Mouse (Mus musculus) neural tube, embryonic 11.5 days (tissue): ENCODE measurements around the gene Tango2. TPM values are rescaled to one million over a fixed set of nuclear protein-coding genes. Genes with fewer than 3 reads are reported as not detected.

Experiments used
- ATAC-seq: fragments of 200-750 bp; cut with Nextera tagmentation; 2 replicates; pipeline ENCODE4 v1.8.0; 2017; ENCODE audit warnings: moderate number of reproducible peaks, mild to moderate bottlenecking, moderate TSS enrichment, moderate library complexity; ENCODE audit not compliant: insufficient read depth, low FRiP score, low TSS enrichment
- DNase-seq: peaks from one replicate; pipeline ENCODE4 v3.0.0-alpha.2; 2015; ENCODE audit warnings: low spot score
- H3K27ac ChIP-seq: fragments of 300-500 bp; sonication (generic); 2 replicates; pipeline ENCODE4 v1.5.1; 2014; ENCODE audit warnings: low read depth, mild to moderate bottlenecking, low read length
- H3K27me3 ChIP-seq: fragments of 300-500 bp; sonication (generic); 2 replicates; pipeline ENCODE4 v1.6.1; 2014; ENCODE audit warnings: mild to moderate bottlenecking, low read length, mixed read lengths; ENCODE audit not compliant: control insufficient read depth, insufficient read depth
- H3K36me3 ChIP-seq: fragments of 300-500 bp; sonication (generic); 2 replicates; pipeline ENCODE4 v1.6.1; 2014; ENCODE audit warnings: mild to moderate bottlenecking, low read length, moderate library complexity, mixed read lengths; ENCODE audit not compliant: control insufficient read depth, insufficient read depth
- H3K4me1 ChIP-seq: fragments of 300-500 bp; sonication (generic); 2 replicates; pipeline ENCODE4 v1.6.1; 2014; ENCODE audit warnings: low read length, mixed read lengths; ENCODE audit not compliant: control insufficient read depth, insufficient read depth
- H3K4me2 ChIP-seq: fragments of 300-500 bp; sonication (generic); 2 replicates; pipeline ENCODE4 v1.6.1; 2014; ENCODE audit warnings: low read depth, mild to moderate bottlenecking, moderate library complexity
- H3K4me3 ChIP-seq: fragments of 300-500 bp; sonication (generic); 2 replicates; pipeline ENCODE4 v1.5.1; 2014; ENCODE audit warnings: low read depth, low read length
- H3K9ac ChIP-seq: fragments of 300-500 bp; sonication (generic); 2 replicates; pipeline ENCODE4 v1.6.1; 2014; ENCODE audit warnings: mild to moderate bottlenecking, low read length
- H3K9me3 ChIP-seq: fragments of 300-500 bp; sonication (generic); 2 replicates; pipeline ENCODE4 v1.6.1; 2016; ENCODE audit warnings: low read length; ENCODE audit not compliant: control insufficient read depth
- WGBS: fragments of 180-500 bp; shearing (Covaris S2); extraction: QIAGEN DNeasy Blood & Tissue Kit; methylation state at CpG from one replicate; pipeline ENCODE4 v1.1.7; 2014; 5-methylcytosine and 5-hydroxymethylcytosine counted together
- polyA plus RNA-seq: library from polyadenylated mRNA; unstranded; fragments of >200 nt; fragmentation: Nextera tagmentation; extraction: Ambion mirVana; gene quantifications from 2 replicates; pipeline ENCODE4 v1.2.1, GENCODE M21; 2014

Tango2 gene
- polyA plus RNA-seq, 1 experiment from 2014 or later: 49.8 TPM

DNA sequence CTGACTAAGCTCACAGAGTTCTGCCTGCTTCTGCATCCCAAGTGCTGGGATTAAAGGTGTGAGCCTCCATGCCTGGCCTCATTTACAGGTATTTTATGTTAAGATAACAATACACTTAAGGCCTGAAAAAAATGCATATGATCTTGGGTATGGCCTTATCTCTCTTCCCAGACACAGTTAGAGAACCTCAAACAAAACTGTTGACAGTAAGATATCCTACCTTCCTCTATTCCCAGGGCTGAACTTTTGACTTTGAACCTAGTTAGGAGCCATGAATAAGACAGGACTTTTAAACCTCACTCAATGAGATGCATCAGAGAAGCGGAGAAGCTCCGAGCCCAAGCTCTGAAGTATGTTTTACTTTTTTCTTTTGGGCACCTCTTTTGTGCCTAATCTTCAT, 5.8 kb downstream of the Tango2 start:
- no peaks in the 10 kb centered on the region for H3K9me3 ChIP-seq
- DNase-seq (no peak), ATAC-seq (no peak)
- H3K27me3 ChIP-seq: no peaks in the 10 kb centered on the region
- 89% methylated on average over 2 of the region's 2 CpGs for WGBS
- H3K36me3 ChIP-seq: no peaks in the 10 kb centered on the region
- no peak overlapping the region for H3K9ac ChIP-seq
- H3K4me2 ChIP-seq: no peak overlapping the region
- H3K27ac ChIP-seq: no peak overlapping the region
- H3K4me1 ChIP-seq: peaks cover 11% of the 10 kb centered on the region; the same call in 1 of the 2 replicates
- H3K4me3 ChIP-seq: no peak overlapping the region

DNA sequence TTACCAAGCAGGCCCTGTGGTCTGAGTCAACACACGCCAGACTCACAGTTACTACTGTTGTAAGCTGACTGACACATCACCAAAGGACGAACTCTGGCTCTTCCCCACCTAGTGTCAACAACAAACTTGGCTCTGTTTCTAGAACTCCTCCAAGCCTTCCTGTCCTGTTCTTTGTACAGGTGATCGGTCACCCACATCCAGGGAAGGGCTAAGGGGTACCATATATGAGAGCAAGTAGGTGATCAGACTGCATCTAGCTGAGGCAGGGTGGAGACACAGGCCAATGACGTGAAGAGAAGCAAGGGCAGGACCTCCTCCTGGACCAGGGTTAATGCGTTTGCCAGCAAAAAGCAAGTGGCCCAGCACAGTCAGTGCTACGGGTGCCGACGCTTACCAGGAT, 6.3 kb downstream of the Tango2 start:
- Histone ChIP-seq H3K27ac (no peak overlapping the region), H3K4me1 (peaks cover 11% of the 10 kb centered on the region; the same call in 1 of the 2 replicates), H3K9ac (no peak overlapping the region), H3K36me3 (no peaks in the 10 kb centered on the region), H3K4me3 (no peak overlapping the region), H3K9me3 (no peaks in the 10 kb centered on the region), H3K4me2 (no peak overlapping the region), H3K27me3 (no peaks in the 10 kb centered on the region)
- 88% methylated on average over 8 of the region's 8 CpGs for WGBS
- ATAC-seq (no peak), DNase-seq (no peak)

DNA sequence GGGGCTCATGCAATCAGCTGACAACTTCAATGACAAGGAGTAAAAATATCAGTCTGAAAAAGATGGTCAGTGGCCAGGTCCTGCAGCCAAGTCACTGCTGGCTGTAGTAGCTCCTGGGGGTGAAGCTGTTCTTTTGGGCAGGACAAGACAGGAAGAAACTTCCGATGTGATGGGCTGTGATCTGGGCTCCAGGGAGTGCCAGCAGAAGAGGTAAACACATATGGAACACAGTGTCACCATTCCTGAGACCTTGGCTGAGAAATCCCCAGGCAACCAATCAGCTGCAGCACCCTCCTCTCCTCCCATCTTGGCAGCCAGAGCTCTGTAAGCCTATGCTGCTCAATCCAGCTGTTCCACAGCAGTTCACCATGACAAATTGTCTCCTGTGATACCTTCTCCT, 8.0 kb downstream of the Tango2 start:
- Histone ChIP-seq H3K36me3 (no peaks in the 10 kb centered on the region), H3K4me1 (peaks cover 11% of the 10 kb centered on the region; the same call in 1 of the 2 replicates), H3K4me3 (no peak overlapping the region), H3K27ac (no peak overlapping the region), H3K4me2 (no peak overlapping the region), H3K9ac (no peak overlapping the region), H3K9me3 (no peaks in the 10 kb centered on the region), H3K27me3 (no peaks in the 10 kb centered on the region)
- WGBS: 40% methylated on average over 1 of the region's 1 CpGs
- DNase-seq (no peak), ATAC-seq (no peak)

DNA sequence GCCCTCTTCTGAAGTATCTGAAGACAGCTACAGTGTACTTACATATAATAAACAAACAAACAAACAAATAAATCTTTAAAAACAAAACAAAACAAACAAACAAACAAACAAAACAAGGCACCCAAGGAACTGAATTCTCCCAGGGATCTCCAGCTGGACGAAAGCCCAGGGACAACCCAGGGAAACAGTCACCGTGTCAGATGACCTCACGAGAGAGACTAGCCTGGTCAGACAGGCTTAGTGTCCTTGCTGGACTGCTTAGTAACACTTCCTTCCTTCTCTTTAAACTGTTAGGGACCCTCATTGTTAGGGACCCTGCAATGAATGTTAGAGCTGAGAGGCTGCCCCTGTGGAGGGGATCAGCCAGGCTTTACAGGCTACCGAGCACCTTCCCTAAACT, 10.6 kb downstream of the Tango2 start:
- Histone ChIP-seq H3K9me3 (no peaks in the 10 kb centered on the region), H3K4me1 (no peaks in the 10 kb centered on the region; the same call in 1 of the 2 replicates), H3K4me2 (no peak overlapping the region), H3K9ac (no peak overlapping the region), H3K36me3 (no peaks in the 10 kb centered on the region), H3K4me3 (no peak overlapping the region), H3K27me3 (no peaks in the 10 kb centered on the region), H3K27ac (no peak overlapping the region)
- WGBS: 92% methylated on average over 4 of the region's 4 CpGs
- no peak for ATAC-seq
- DNase-seq: no peak

DNA sequence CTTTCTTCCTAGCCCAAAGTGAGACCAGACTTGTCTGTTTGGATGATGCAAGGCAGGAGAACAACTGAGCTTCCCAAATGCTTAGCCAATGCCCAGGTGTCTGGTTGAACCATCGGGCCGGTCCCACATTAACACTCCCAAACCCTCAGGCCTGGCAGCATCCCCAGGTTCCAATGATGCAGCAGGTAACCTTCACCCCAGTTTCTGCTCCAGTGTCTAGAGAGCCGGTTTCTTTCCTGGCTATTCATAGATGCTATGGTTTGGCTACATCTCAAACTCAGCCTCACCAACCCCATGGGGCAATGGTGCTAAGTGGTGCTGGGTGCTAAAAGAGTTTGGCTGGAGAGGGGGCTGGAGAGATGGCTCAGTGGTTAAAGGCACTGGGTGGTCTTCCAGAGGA, 11.9 kb downstream of the Tango2 start:
- DNase-seq: no peak
- WGBS: 90% methylated on average over 3 of the region's 3 CpGs
- H3K36me3 ChIP-seq: no peaks in the 10 kb centered on the region

DNA sequence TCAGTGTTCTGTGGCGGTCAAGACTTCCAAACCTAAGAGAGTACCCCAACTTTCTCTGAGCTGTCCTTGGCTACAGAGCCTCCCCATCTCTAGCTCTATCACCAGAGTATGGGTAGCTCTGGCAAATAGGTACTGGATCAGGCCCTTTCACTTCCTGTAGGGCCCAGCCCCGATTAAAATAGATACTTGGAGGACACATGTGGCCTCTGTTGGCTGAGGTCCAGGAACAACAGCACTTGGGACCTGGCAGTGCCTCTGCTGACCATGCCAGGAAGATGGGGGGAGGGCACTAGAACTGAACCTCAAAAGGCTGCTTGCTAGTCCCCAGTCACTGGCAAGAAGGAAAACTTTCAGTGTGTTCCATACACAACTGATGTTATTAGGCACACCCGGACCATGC, 13.9 kb downstream of the Tango2 start:
- ATAC-seq: no peak
- 84% methylated on average over 3 of the region's 3 CpGs for whole genome bisulfite sequencing
- H3K9me3 ChIP-seq: no peaks in the 10 kb centered on the region

More for the DNA sequence above, 11.9 kb downstream of the Tango2 start:
- Histone ChIP-seq H3K27me3 (no peaks in the 10 kb centered on the region), H3K4me1 (no peaks in the 10 kb centered on the region; the same call in 1 of the 2 replicates), H3K9me3 (no peaks in the 10 kb centered on the region), H3K27ac (no peak overlapping the region), H3K9ac (no peak overlapping the region), H3K4me2 (no peak overlapping the region), H3K4me3 (no peak overlapping the region)
- ATAC-seq: no peak

DNA sequence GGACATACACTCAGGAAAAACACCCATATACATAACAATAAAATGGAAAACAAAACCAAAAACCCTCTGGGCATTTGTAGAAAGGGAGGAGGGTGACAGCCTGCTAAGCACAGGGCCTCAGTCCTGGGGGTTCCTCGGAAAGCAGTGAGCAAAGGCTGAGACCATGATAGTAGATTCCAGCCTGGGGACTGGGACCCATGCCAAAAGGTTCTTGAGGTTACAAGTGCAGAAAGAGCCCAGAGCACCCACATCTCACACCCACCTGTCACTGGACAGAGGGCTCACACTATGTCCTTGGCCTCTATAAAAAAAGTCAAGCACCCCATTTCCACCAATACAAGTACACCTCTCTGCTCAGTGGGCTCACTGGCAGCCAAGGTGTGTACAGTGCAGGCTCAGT, 19.4 kb downstream of the Tango2 start:
- DNase-seq: no peak
- Histone ChIP-seq H3K27ac (no peak overlapping the region), H3K4me3 (no peak overlapping the region), H3K9me3 (no peaks in the 10 kb centered on the region), H3K4me2 (no peak overlapping the region), H3K4me1 (no peaks in the 10 kb centered on the region), H3K9ac (no peak overlapping the region), H3K27me3 (no peaks in the 10 kb centered on the region), H3K36me3 (no peaks in the 10 kb centered on the region)
- no peak for ATAC-seq
- WGBS: 81% methylated on average over 1 of the region's 1 CpGs

More for the DNA sequence above, 13.9 kb downstream of the Tango2 start:
- no peak for DNase-seq
- Histone ChIP-seq H3K27ac (no peak overlapping the region), H3K4me3 (no peak overlapping the region), H3K36me3 (no peaks in the 10 kb centered on the region), H3K27me3 (no peaks in the 10 kb centered on the region), H3K4me1 (no peaks in the 10 kb centered on the region; the same call in 1 of the 2 replicates), H3K4me2 (no peak overlapping the region), H3K9ac (no peak overlapping the region)

DNA sequence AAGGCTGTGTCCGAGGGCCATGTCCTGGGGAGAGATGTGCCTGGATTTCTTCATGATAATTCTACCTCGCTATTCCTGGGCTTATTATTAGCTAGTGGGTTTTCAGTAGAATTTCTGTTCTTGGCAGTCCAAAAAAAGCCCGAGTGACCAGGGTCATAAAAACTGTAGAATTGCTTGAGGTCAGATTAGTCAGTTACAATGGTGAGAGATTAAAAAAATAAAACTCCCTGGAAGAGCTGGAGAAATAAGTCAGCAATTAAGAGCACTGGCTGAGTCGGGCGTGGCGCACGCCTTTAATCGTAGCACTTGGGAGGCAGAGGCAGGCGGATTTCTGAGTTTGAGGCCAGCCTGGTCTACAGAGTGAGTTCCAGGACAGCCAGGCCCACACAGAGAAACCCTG, 20.0 kb downstream of the Tango2 start:
- ATAC-seq (no peak), DNase-seq (no peak)
- 91% methylated on average over 9 of the region's 9 CpGs for WGBS
- H3K27me3 ChIP-seq: no peaks in the 10 kb centered on the region
- H3K9ac ChIP-seq: no peak overlapping the region
- H3K4me2 ChIP-seq: no peak overlapping the region
- no peak overlapping the region for H3K4me3 ChIP-seq
- H3K4me1 ChIP-seq: no peaks in the 10 kb centered on the region
- H3K27ac ChIP-seq: no peak overlapping the region
- no peaks in the 10 kb centered on the region for H3K9me3 ChIP-seq
- no peaks in the 10 kb centered on the region for H3K36me3 ChIP-seq

DNA sequence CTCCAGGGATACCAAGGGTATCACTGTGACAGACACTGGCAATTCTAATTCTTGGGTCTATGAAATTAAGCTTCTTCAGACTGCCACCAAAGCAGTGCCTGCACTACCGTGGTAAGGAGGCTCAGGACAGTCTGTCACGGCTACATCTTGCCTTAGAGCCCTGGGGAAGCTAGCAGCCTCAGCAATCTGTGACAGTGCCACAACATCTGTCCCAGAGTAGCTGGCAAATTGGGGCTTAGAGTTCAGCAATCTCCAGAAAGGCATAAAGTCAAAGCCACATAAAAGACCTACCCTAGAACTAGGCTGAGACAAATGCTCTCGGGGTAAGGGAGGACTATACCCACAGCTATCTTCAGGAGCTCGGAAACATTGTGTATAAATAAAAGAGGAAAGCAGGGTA, 22.2 kb downstream of the Tango2 start:
- no peak for DNase-seq
- 74% methylated on average over 4 of the region's 4 CpGs for WGBS
- no peak for ATAC-seq
- Histone ChIP-seq H3K9me3 (no peaks in the 10 kb centered on the region), H3K4me1 (no peaks in the 10 kb centered on the region), H3K4me3 (no peak overlapping the region), H3K36me3 (no peaks in the 10 kb centered on the region), H3K27ac (no peak overlapping the region), H3K27me3 (no peaks in the 10 kb centered on the region), H3K4me2 (no peak overlapping the region), H3K9ac (no peak overlapping the region)
